Mouse (Mus musculus) gastrocnemius, postnatal 36 days (tissue): Measurements from ENCODE around the gene Aars. TPM values are rescaled to one million over a fixed set of nuclear protein-coding genes. Genes with fewer than 3 reads are reported as not detected.
A peak's percentile ranks its signal among the peaks of the same experiment; 100 is the strongest.
"Not testable (repeated sequence)": the region's sequence is repeated elsewhere in the genome, so short reads cannot be mapped to it uniquely, and the experiment has no call there.

Experiments
- DNase-seq, 2 experiments: peaks; one replicate each; pipeline ENCODE4 v3.0.0; 2022
- intact Hi-C: fragments of 180-260 bp; cut with DNase I; formaldehyde crosslinking; loops from one replicate; pipeline ENCODE4 v1.15.1; 2025
- total RNA-seq, 2 experiments: library from RNA; stranded (reverse); gene quantifications; 2 replicates each; pipeline ENCODE4 v1.2.3; 2021

The Aars gene
- total RNA-seq, 2 experiments from 2014 or later: 41.0 to 41.4 TPM

- intact Hi-C loops: loop anchor here (5.0 kb wide), 1 partner anchor 33 kb away; no protein-coding TSS in a partner anchor
- DNase-seq: no peak
Measured at GRCm38 (mm10) chr8:111049106-111049505, 16.2 kb downstream of the Aars start.

GRCm38 (mm10) chr8:111053827-111054518, 21.0 kb downstream of the Aars start:
- intact Hi-C loops: loop anchor here (2.0 kb wide), 2 partner anchors 17 to 37 kb away; no protein-coding TSS in a partner anchor
- no peak for DNase-seq

GRCm38 (mm10) chr8:111055031-111055634, 22.2 kb downstream of the Aars start:
- no peak for DNase-seq
- intact Hi-C loops: loop anchor here (2.0 kb wide), 1 partner anchor 36 kb away; no protein-coding TSS in a partner anchor

- intact Hi-C loops: loop anchor here (2.0 kb wide), 1 partner anchor 35 kb away; no protein-coding TSS in a partner anchor
- DNase-seq: no peak
Measured at GRCm38 (mm10) chr8:111055661-111056060, 22.7 kb downstream of the Aars start.

- intact Hi-C loops: no loop called here
- peak; percentile 85 to 86 for DNase-seq
Measured at GRCm38 (mm10) chr8:111056158-111056663, 23.3 kb downstream of the Aars start, which contains the start of gene Exosc6. Exosc6 (plus strand) TSS chr8:111056339.

- DNase-seq: no peak
- intact Hi-C loops: no loop called here
Measured at GRCm38 (mm10) chr8:111056691-111057293, 23.8 kb downstream of the Aars start.

- DNase-seq: no peak
Measured at GRCm38 (mm10) chr8:111058946-111059572, 26.1 kb downstream of the Aars start.

GRCm38 (mm10) chr8:111061688-111062071, 28.7 kb downstream of the Aars start:
- DNase-seq: no peak
- intact Hi-C loops: no loop called here

More at GRCm38 (mm10) chr8:111058946-111059572, 26.1 kb downstream of the Aars start:
- intact Hi-C loops: no loop called here

- intact Hi-C loops: no loop called here
- peak; percentile 76 to 87 for DNase-seq
Measured at GRCm38 (mm10) chr8:111062072-111062757, 29.3 kb downstream of the Aars start.

GRCm38 (mm10) chr8:111062893-111063292, 29.9 kb downstream of the Aars start:
- DNase-seq: no peak
- intact Hi-C loops: no loop called here

GRCm38 (mm10) chr8:111066308-111066707, 33.4 kb downstream of the Aars start:
- no peak for DNase-seq
- intact Hi-C loops: no loop called here

- intact Hi-C loops: no loop called here
- no peak for DNase-seq
Measured at GRCm38 (mm10) chr8:111067439-111067838, 34.5 kb downstream of the Aars start.

- DNase-seq, intact Hi-C loops: not testable (repeated sequence)
Measured at GRCm38 (mm10) chr8:111068660-111069059, 35.7 kb downstream of the Aars start.

- intact Hi-C loops: loop anchor here (10.0 kb wide), 1 partner anchor 441 kb away; no protein-coding TSS in a partner anchor
- no peak for DNase-seq
Measured at GRCm38 (mm10) chr8:111075926-111076325, 43.0 kb downstream of the Aars start.

- no peak for DNase-seq
- intact Hi-C loops: loop anchor here (10.0 kb wide), 1 partner anchor 445 kb away; no protein-coding TSS in a partner anchor
Measured at GRCm38 (mm10) chr8:111079461-111079860, 46.5 kb downstream of the Aars start.

GRCm38 (mm10) chr8:111079861-111080271, 46.9 kb downstream of the Aars start:
- DNase-seq: peak; percentile 21 to 28
- intact Hi-C loops: loop anchor here (5.0 to 10.0 kb wide), 2 partner anchors 33 to 445 kb away; no protein-coding TSS in a partner anchor

- no peak for DNase-seq
- intact Hi-C loops: loop anchor here (5.0 kb wide), 1 partner anchor 34 kb away; no protein-coding TSS in a partner anchor
Measured at GRCm38 (mm10) chr8:111081580-111082258, 48.8 kb downstream of the Aars start.

- DNase-seq: not testable (repeated sequence)
- intact Hi-C loops: loop anchor here (5.0 kb wide), 1 partner anchor 37 kb away; no protein-coding TSS in a partner anchor
Measured at GRCm38 (mm10) chr8:111083936-111084335, 51.0 kb downstream of the Aars start.

GRCm38 (mm10) chr8:111090126-111090525, 57.2 kb downstream of the Aars start:
- DNase-seq: peak; percentile 22 to 65
- intact Hi-C loops: loop anchor here (2.0 to 5.0 kb wide), 2 partner anchors 35 to 338 kb away; no protein-coding TSS in a partner anchor
